Mouse (Mus musculus): ENCODE results near the gene Cdkl2.

- no peak for TF ChIP-seq CTCF (IDR thresholded peaks at IDR 0.05; ENCODE audit: borderline replicate concordance, extremely low read depth, insufficient read depth, insufficient read length)
- TF ChIP-seq POLR2A (IDR thresholded peaks at IDR 0.05; ENCODE audit: borderline replicate concordance, extremely low read depth, insufficient read depth, insufficient read length, poor library complexity, severe bottlenecking): no peak
These were observed 35.1 kb upstream of the Cdkl2 start for GRCm38 (mm10) chr5:92078751-92079150.
